Mouse (Mus musculus) urinary bladder, adult 18-20 months (tissue): ENCODE measurements around the gene Dll1.

Experiments
- DNase-seq, 2 experiments: peaks; one replicate each; pipeline ENCODE4 v3.0.0; 2022; ENCODE audit warnings: low spot score in 2 of 2, mixed read lengths in 2 of 2

Gene Dll1

DNA sequence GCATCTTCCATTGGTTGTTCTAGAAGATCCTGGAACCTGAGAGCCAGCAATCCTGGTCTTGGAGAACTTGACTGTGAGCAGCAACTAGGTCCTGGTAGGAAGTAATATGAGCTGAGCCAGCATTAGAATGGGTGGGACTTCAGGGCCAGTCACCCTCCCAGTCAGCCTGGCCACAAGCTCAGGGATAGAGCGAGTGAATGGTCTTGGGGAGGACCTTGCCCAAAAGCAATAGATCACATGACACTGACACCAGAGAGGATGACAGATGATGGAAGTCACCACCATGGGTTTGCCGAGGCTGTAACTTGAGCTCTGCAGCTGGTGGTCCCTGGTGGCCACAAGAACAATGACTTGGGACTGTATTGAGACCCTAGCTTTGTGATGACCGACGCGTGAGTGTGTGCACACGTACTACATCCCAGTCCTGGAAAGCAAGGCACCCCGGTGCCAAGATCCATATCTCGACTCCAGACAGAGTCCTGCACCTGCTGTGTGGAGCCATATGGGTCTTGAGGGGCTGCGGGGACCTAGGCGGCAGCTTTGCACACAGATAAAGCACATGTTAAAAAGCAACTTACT is 46.8 kb downstream of the Dll1 start:
- no peak for DNase-seq

DNA sequence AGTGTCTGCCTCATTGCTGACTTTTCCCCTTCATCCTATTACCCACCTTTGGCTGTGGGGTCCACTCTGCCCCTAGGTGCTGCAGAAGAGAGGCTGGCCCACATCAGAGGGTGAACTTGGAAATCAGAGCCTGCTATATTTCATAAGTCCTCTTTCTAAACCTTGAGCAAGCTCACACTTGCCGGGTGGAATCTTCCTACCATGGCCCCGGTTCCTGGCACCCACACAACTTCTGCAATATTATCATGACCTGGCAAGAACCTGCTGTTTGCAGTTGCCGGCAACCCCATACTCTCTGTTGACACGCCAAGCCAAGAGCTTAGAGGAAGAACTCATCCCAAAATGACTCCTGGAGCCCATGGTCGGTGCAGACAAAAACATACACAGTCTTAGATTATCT is 49.6 kb downstream of the Dll1 start:
- peak in 1 of 2 experiments; percentile 31 for DNase-seq

DNA sequence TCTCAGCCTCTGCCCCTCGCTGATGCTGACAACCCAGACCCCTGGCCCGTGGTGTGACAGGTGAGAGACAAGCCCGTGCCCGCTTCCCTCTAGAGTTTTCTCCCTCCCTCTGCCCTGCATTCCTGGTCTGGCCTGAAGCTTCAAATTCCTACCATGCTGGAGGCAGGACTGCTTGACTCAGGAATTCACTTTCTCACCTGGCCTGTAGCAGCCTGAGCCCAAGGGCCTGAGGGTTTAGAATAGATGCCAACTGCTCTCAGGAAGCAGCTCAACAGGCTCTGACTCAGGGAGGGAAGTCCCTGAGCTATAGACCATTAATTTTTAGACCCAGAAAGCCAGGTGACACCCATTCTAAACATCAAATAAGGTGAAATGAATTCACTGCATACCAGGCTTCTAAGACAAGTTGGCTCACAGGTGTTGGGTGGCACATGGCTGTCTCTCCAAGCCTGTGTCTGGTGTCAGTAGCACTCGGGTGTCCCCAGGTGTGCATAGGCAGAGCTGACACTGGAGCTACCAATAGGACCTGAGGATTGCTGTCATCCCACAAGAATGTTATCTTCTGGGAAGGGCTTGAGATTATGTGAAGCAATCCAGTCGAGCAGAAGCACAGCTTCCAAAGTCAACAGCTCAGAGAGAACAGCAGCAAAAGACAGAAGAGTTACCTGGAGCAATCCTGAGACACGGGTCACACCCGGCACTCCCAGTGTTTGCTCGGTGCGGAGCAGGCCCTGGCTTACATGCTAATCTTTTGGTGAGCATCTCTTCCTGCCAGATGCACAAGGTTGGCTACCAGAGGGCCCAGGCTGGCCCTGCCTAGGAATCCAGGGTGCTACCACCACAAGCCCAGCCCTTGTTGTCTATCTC is 50.5 kb downstream of the Dll1 start:
- DNase-seq: peak; percentile 8 to 15

DNA sequence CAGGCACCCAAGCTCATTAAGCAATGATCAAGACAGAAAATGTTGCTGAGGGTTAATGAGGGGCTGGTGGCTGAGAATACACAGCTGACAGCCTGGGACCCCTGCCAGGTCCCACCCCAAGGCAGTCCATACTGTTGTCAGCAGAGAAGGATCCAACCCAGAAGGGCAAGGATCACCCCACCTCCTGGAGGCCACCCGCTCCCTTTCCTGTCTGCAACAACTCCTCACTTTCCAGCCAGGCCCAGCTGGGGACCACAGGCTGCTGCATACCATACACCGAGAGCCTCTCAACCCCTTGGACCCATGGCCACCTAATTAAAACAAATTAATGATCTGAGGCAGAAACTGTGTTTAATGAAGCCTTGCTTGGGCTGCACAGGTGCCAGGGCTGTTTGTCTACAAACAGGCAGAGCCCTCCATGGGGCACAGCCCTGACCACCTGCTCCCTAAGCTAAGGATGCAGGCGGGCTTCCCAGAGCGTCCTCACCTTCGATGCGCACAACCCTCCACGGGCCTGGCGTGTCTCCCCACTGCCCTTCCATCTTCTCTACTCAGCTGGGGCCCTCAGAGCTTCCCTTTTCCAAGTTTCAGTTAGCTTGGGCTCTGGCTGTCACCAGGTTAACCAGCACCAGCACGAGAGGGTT is 53.4 kb downstream of the Dll1 start:
- DNase-seq: no peak
